Mouse (Mus musculus) lung, embryonic 16.5 days (tissue): Measurements from ENCODE around the gene Decr2. TPM values are rescaled to one million over a fixed set of nuclear protein-coding genes. Genes with fewer than 3 reads are reported as not detected.

Source experiments
- ATAC-seq: fragments of 200-750 bp; cut with Nextera tagmentation; 2 replicates; pipeline ENCODE4 v1.8.0; 2017; ENCODE audit warnings: low read depth, mild to moderate bottlenecking, moderate library complexity
- H3K27ac ChIP-seq: fragments of 300-500 bp; sonication (generic); 2 replicates; pipeline ENCODE4 v1.5.1; 2014; ENCODE audit warnings: mild to moderate bottlenecking, control low read depth, low read length
- H3K27me3 ChIP-seq: fragments of 300-500 bp; sonication (generic); 2 replicates; pipeline ENCODE4 v1.6.1; 2014; ENCODE audit warnings: low read depth, low read length, mixed read lengths; ENCODE audit not compliant: control insufficient read depth, insufficient read depth
- H3K36me3 ChIP-seq: fragments of 300-500 bp; sonication (generic); 2 replicates; pipeline ENCODE4 v1.6.1; 2014; ENCODE audit warnings: low read length; ENCODE audit not compliant: control insufficient read depth, insufficient read depth
- H3K4me1 ChIP-seq: fragments of 300-500 bp; sonication (generic); replicated peaks from 2 replicates; pipeline ENCODE4 v1.6.1; 2014; ENCODE audit warnings: low read length, mixed read lengths; ENCODE audit not compliant: control insufficient read depth, insufficient read depth
- H3K4me2 ChIP-seq: fragments of 300-500 bp; sonication (generic); 2 replicates; pipeline ENCODE4 v1.6.1; 2014; ENCODE audit warnings: low read depth, low read length, control low read depth
- H3K4me3 ChIP-seq: fragments of 300-500 bp; sonication (generic); 2 replicates; pipeline ENCODE4 v1.5.1; 2014; ENCODE audit warnings: mild to moderate bottlenecking, low read length, control low read depth
- H3K9ac ChIP-seq: fragments of 300-500 bp; sonication (generic); 2 replicates; pipeline ENCODE4 v1.6.1; 2014; ENCODE audit warnings: low read length, control low read depth
- H3K9me3 ChIP-seq: fragments of 300-500 bp; sonication (generic); 2 replicates; pipeline ENCODE4 v1.6.1; 2016; ENCODE audit warnings: low read length; ENCODE audit not compliant: control insufficient read depth
- WGBS: fragments of 180-500 bp; shearing (Covaris S2); extraction: QIAGEN DNeasy Blood & Tissue Kit; methylation state at CpG from one replicate; pipeline ENCODE4 v1.1.7; 2014; 5-methylcytosine and 5-hydroxymethylcytosine counted together
- polyA plus RNA-seq: library from polyadenylated mRNA; unstranded; fragments of >200 nt; fragmentation: Nextera tagmentation; extraction: Ambion mirVana; gene quantifications from 2 replicates; pipeline ENCODE4 v1.2.1, GENCODE M21; 2015

Gene Decr2
- polyA plus RNA-seq: 36.3 and 36.8 TPM in 2 replicates

DNA sequence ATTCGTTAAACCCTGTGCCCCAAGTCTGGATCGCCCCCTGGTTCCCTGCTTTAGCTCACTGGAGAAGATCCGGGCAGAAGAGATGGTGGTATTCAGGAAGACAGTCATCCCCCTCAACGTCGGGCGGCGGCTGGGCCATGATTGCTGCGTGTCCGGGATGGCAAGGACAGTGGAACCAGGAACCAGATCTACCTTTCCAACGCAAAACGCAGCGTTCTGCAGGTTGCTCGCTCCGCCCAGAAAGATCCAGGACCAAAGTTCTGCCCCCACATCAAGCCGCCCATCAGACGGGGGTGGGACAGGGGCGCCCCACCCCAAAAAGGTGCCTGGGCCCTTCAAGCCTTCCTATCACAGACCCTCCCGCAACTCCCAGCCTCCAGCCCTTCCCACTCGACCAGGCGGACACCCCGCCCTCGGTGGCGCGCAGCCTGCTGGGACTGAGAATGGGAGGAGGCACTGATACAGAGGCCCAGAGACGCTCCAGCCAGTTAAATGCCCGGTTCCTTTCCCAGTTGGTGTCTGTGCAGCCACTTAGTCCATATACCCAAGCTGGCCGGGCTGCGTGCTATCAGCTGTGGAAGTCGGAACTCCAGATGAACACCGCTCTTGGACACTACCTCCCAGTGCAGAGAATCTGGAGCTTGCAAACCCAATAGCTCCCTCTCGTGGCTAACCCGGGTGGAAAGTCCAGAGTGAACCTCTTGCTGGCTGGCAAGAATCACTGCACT lies at the start of gene Decr2:
Decr2 (minus strand) TSS at position 433 of the 728 bp plus-strand sequence.
- Histone ChIP-seq H3K4me1 (peaks cover 8% of the 10 kb centered on the region; the same call in 1 of the 2 replicates), H3K9ac (peak within 1 kb of the TSS; percentile 78), H3K27me3 (no peaks in the 10 kb centered on the region), H3K4me3 (peak within 1 kb of the TSS; percentile 67), H3K36me3 (no peaks in the 10 kb centered on the region), H3K9me3 (no peaks in the 10 kb centered on the region), H3K4me2 (peak within 1 kb of the TSS; percentile 74), H3K27ac (peak within 1 kb of the TSS; percentile 94)
- WGBS: under 1% methylated on average over 32 of the region's 32 CpGs
- ATAC-seq: peak; percentile 97

DNA sequence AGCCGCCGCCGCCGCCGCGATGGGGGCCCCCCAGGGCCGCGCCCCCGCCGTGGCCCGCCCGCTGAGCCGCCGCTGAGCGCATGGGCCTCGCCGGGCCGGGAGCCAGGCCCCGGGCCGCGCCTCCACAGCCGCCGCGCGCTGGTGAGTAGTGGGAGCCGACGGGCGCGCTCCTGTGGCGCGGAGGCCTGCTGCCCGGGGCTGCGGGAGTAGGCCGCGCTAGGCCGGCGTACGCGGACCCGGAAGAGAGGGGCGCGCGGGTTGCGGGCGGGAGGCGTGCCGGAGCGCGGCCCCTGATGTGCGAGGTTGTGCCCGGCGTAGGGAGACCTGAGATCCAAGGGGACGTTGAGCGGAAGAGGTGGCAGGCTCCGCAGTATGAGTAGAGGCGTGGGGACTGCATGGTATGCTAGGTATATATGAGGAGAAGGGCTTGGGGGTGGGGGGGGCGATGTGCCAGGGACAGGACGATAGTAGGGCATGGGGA lies 48.8 kb upstream of the Decr2 start:
- Histone ChIP-seq H3K27ac (peak overlapping the region; percentile 95), H3K4me2 (peak overlapping the region; percentile 80), H3K4me3 (peak overlapping the region; percentile 91), H3K27me3 (no peaks in the 10 kb centered on the region), H3K9me3 (no peaks in the 10 kb centered on the region), H3K36me3 (peaks cover 15% of the 10 kb centered on the region), H3K4me1 (peaks cover 11% of the 10 kb centered on the region), H3K9ac (peak overlapping the region; percentile 95)
- ATAC-seq: peak; percentile 69
- 0% methylated on average over 46 of the region's 58 CpGs for WGBS

DNA sequence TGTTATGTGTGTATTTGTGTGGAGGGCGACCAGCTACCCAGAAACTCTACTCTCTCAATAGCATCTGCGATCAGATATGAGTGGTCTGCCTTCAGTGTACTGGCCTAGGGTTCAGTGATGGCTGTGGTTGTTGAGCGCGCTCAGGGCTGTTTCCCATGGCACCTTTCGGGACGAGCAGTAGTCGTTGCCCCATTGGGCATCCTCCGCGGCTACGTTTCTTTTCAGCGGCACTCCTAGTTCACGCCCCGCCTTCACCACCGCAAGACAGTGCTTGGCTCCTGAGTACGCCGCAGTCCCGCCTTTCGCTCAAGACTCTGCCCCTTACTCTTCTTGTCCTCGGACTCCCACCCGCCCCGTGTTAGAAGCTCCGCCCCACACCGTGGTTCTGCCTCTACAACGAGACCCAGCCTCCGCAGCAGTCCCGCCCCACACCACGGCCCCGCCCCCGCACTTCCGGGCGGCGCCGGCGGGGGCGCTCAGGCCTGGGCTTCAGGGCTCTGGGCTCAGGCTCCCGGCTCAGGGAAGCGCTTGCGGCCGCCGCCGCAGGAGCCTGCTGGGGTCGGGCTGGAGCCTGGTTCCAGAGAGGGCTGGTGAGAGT lies 48.2 kb upstream of the Decr2 start, which contains the start of gene Axin1:
Axin1 (plus strand) TSS at position 450 of the 598 bp plus-strand sequence.
- H3K9me3 ChIP-seq: no peaks in the 10 kb centered on the region
- no peaks in the 10 kb centered on the region for H3K27me3 ChIP-seq
- H3K36me3 ChIP-seq: peaks cover 9% of the 10 kb centered on the region
- under 1% methylated on average over 42 of the region's 42 CpGs for WGBS
- peaks cover 11% of the 10 kb centered on the region for H3K4me1 ChIP-seq
- H3K4me2 ChIP-seq: peak within 1 kb of the TSS; percentile 80
- peak within 1 kb of the TSS; percentile 95 for H3K27ac ChIP-seq
- H3K4me3 ChIP-seq: peak within 1 kb of the TSS; percentile 91
- peak within 1 kb of the TSS; percentile 95 for H3K9ac ChIP-seq
- peak; percentile 99 for ATAC-seq

GRCm38 (mm10) chr17:26137751-26138130 lies 47.6 kb upstream of the Decr2 start:
- Histone ChIP-seq H3K4me3 (peak overlapping the region; percentile 91), H3K9me3 (no peaks in the 10 kb centered on the region), H3K4me1 (peaks cover 11% of the 10 kb centered on the region), H3K36me3 (peaks cover 3% of the 10 kb centered on the region), H3K27ac (peak overlapping the region; percentile 60), H3K9ac (peak overlapping the region; percentile 63), H3K27me3 (no peaks in the 10 kb centered on the region), H3K4me2 (peak overlapping the region; percentile 57)
- ATAC-seq: no peak
- WGBS: 59% methylated on average over 2 of the region's 2 CpGs

DNA sequence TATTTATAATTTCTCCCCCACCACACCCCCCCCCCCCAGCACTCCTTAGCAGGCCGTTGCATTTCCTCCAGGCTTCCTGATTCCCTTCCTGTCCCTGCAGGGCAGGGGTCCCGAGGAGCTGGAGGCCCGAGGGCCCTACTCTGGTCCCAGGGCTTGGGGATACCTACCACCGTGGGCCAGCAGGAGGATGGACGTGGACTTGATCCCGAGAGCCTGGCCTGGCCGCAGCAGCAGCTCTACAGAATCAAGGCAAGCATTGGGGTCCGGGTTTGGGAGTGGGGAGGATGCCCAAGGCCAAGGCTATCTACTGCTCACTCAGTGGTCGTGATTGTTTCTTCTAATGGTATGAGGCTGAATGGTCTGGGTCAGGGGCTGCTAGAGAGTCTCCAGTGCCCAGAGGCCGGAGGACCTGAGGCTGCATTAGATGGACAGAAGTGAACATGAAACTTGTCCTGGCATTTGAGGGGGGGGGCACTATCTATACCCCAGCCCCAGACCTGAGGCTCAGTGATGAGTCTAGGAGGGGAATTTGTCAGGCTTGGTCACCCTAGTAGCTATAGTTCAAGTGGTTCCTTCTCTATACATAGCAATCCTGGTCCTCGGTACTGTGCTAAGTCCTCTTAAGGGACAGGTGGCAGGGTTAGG lies 47.1 kb upstream of the Decr2 start:
- no peak overlapping the region for H3K9ac ChIP-seq
- no peak overlapping the region for H3K27ac ChIP-seq
- no peaks in the 10 kb centered on the region for H3K9me3 ChIP-seq
- no peaks in the 10 kb centered on the region for H3K36me3 ChIP-seq
- H3K4me3 ChIP-seq: no peak overlapping the region
- peaks cover 11% of the 10 kb centered on the region for H3K4me1 ChIP-seq
- no peak for ATAC-seq
- H3K4me2 ChIP-seq: no peak overlapping the region
- 85% methylated on average over 11 of the region's 11 CpGs for WGBS
- no peaks in the 10 kb centered on the region for H3K27me3 ChIP-seq

DNA sequence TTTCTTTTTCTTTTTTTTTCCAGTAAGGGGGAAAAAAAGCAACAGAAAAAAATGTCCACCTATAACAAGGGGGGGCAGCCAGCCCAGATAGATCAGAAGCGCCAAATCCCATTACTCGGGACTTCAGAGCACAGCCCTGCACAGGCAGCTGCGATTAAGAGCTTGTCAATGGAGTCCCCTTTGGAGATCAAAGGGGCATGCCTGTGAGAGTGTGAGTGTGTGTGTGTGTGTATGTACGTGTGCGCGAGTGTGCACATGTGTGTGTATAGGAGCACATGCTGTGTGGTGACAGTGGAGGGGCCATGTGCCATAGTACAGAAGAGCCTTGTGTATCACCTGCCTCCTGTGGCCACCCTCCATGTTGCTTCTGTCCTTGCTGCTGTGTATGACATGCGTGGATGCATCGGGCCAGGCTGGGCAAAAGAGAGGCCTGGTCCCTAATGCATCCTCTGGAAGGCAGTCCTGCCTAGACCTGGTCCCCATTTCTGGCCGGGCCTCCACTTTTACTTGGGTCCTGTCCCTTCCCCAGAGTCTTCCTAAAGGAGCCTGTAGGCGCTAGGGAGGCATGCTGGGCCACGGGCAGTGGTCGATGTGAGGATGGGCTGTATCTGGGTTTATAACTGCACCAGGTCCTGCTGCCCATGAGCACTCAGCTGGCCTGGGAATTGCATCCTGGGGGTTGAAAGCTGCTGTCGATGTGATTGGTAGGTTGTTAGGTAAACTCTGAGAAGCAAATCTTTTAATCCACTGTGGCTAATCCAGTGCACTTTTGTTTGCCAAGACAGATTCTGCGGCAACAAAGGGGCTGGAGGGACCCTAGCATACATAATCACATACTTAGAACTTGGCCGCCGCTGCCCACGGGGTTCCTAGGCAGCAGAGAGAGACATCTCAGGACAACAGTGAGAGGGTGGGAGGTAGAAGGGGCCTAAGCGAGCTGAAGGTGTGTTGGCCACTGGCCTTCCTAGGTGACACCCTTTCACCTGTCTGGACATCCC lies 42.0 kb upstream of the Decr2 start:
- no peak overlapping the region for H3K9ac ChIP-seq
- H3K36me3 ChIP-seq: peaks cover 9% of the 10 kb centered on the region
- no peaks in the 10 kb centered on the region for H3K4me1 ChIP-seq
- H3K27ac ChIP-seq: no peak overlapping the region
- no peak overlapping the region for H3K4me2 ChIP-seq
- H3K9me3 ChIP-seq: no peaks in the 10 kb centered on the region
- WGBS: 83% methylated on average over 18 of the region's 18 CpGs
- H3K27me3 ChIP-seq: no peaks in the 10 kb centered on the region
- no peak for ATAC-seq
- no peak overlapping the region for H3K4me3 ChIP-seq

GRCm38 (mm10) chr17:26131062-26131732 lies 41.1 kb upstream of the Decr2 start:
- Histone ChIP-seq H3K4me2 (no peak overlapping the region), H3K36me3 (peaks cover 16% of the 10 kb centered on the region), H3K9me3 (no peaks in the 10 kb centered on the region), H3K27ac (no peak overlapping the region), H3K4me1 (no peaks in the 10 kb centered on the region), H3K27me3 (no peaks in the 10 kb centered on the region), H3K4me3 (no peak overlapping the region), H3K9ac (no peak overlapping the region)
- no peak for ATAC-seq
- WGBS: 83% methylated on average over 18 of the region's 18 CpGs

DNA sequence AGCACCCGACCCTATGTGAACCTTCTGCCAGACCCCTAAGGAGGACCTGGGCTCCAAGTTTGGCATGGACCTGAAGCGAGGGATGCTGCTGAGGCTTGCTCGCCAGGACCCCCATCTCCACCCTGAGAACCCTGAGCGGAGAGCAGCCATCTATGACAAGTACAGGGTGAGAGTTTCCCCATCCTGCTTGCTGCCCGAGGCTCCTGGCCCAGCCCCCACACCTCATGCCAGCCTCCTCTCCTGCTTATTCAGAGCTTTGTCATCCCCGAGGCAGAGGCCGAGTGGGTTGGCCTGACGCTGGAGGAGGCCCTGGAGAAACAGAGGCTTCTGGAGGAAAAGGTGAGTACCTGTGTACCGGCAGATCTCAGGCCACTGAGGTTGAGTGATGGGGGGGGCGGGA lies 35.1 kb upstream of the Decr2 start:
- no peaks in the 10 kb centered on the region for H3K27me3 ChIP-seq
- H3K27ac ChIP-seq: no peak overlapping the region
- H3K9me3 ChIP-seq: no peaks in the 10 kb centered on the region
- H3K36me3 ChIP-seq: peaks cover 19% of the 10 kb centered on the region
- H3K4me1 ChIP-seq: peaks cover 13% of the 10 kb centered on the region
- no peak overlapping the region for H3K9ac ChIP-seq
- no peak overlapping the region for H3K4me3 ChIP-seq
- H3K4me2 ChIP-seq: no peak overlapping the region
- 86% methylated on average over 10 of the region's 10 CpGs for WGBS
- ATAC-seq: no peak
